Mouse (Mus musculus): ENCODE measurements around the gene Cacna1c.

GRCm38 (mm10) chr6:119022850-119023249, 173.4 kb downstream of the Cacna1c start:
- no peak for TF ChIP-seq CHD2 (IDR thresholded peaks at IDR 0.05; ENCODE audit: low read depth, low read length)
- no peak for TF ChIP-seq HCFC1 (IDR thresholded peaks at IDR 0.05; ENCODE audit: borderline replicate concordance, insufficient read depth, low read length)
- no peak for TF ChIP-seq ZC3H11A (IDR thresholded peaks at IDR 0.05; ENCODE audit: borderline replicate concordance, low read depth, low read length)
